Mouse (Mus musculus) CD8-positive naive resting alpha-beta T cell, adult 2 months (primary cell): ENCODE data around the gene Pitx1.

Experiments used
- DNase-seq, 2 experiments: peaks; one replicate each; pipeline ENCODE4 v3.0.0; 2022; ENCODE audit warnings: low read depth in 2 of 2, low spot score in 2 of 2

Gene Pitx1

GRCm38 (mm10) chr13:55830833-55831721 lies 4.9 kb downstream of the Pitx1 start:
- no peak for DNase-seq

- no peak for DNase-seq
Observed at GRCm38 (mm10) chr13:55830081-55830832, 5.7 kb downstream of the Pitx1 start.

GRCm38 (mm10) chr13:55829018-55829655 lies 6.9 kb downstream of the Pitx1 start:
- no peak for DNase-seq

GRCm38 (mm10) chr13:55828141-55829017 lies 7.6 kb downstream of the Pitx1 start:
- DNase-seq: no peak

- DNase-seq: no peak
Observed at GRCm38 (mm10) chr13:55827679-55828140, 8.3 kb downstream of the Pitx1 start.

GRCm38 (mm10) chr13:55826796-55827678 lies 9.0 kb downstream of the Pitx1 start:
- no peak for DNase-seq

GRCm38 (mm10) chr13:55826008-55826671 lies 9.9 kb downstream of the Pitx1 start:
- no peak for DNase-seq

- DNase-seq: no peak
Observed at GRCm38 (mm10) chr13:55825245-55825681, 10.7 kb downstream of the Pitx1 start.

- no peak for DNase-seq
Observed at GRCm38 (mm10) chr13:55824151-55824945, 11.6 kb downstream of the Pitx1 start.

GRCm38 (mm10) chr13:55822499-55822898 lies 13.5 kb downstream of the Pitx1 start:
- no peak for DNase-seq

GRCm38 (mm10) chr13:55814834-55815233 lies 21.2 kb downstream of the Pitx1 start:
- no peak for DNase-seq

GRCm38 (mm10) chr13:55813490-55814016 lies 22.4 kb downstream of the Pitx1 start:
- DNase-seq: no peak

GRCm38 (mm10) chr13:55810947-55811346 lies 25.0 kb downstream of the Pitx1 start:
- no peak for DNase-seq

- no peak for DNase-seq
Observed at GRCm38 (mm10) chr13:55809707-55810106, 26.3 kb downstream of the Pitx1 start.

- DNase-seq: no peak
Observed at GRCm38 (mm10) chr13:55809041-55809623, 26.9 kb downstream of the Pitx1 start.

GRCm38 (mm10) chr13:55803973-55804372 lies 32.0 kb downstream of the Pitx1 start:
- no peak for DNase-seq

- DNase-seq: no peak
Observed at GRCm38 (mm10) chr13:55801246-55801645, 34.7 kb downstream of the Pitx1 start.

- DNase-seq: no peak
Observed at GRCm38 (mm10) chr13:55786120-55786519, 49.9 kb downstream of the Pitx1 start.
